Mouse (Mus musculus): ENCODE data around the gene Plekhg2. TPM values are rescaled to one million over a fixed set of nuclear protein-coding genes. Genes with fewer than 3 reads are reported as not detected.

Plekhg2 gene
- total RNA-seq, 2 experiments from 2014 or later, result 2.1 to 3.1 TPM

DNA sequence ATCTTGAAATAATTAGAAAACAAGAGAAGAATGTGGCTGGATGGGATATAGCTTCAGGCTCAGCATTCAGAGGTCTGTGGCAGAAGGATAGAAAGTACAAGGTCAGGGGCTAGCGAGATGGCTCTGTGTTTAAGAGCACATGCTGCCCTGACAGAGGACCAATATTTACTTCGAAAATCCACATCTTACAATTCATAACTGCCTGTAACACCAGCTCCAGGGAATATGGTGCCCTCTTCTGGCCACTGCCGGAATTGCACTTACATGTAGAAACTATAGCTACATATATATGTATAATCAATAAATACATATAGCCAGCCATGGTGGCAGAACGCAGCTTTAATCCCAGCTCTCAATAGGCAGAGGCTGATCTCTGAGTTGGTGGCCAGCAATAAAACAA lies 27.8 kb downstream of the Plekhg2 start:
- ATAC-seq (replicated peaks; ENCODE audit: low FRiP score, poor library complexity, severe bottlenecking), result peak; percentile 83

DNA sequence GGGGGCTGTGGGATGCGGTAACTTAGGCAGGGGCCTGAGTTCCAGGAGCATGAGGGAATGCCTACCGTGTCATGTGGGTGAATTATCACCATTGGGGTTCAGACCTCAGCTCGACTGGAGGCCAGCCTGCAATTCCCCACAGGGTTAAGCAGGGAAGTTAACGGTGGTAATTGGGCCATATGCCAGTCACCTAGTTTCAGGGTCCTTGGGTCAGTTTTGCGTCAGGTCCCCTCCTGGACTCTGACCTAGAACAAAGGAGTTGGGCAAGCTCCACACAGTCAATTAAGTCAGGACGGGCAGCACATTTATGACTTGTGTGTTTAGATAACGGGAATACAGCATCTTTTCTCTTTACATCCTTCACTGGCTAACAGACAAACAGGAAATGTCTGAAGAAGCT lies 31.0 kb downstream of the Plekhg2 start:
- ATAC-seq (replicated peaks; ENCODE audit: low FRiP score, poor library complexity, severe bottlenecking), result no peak

DNA sequence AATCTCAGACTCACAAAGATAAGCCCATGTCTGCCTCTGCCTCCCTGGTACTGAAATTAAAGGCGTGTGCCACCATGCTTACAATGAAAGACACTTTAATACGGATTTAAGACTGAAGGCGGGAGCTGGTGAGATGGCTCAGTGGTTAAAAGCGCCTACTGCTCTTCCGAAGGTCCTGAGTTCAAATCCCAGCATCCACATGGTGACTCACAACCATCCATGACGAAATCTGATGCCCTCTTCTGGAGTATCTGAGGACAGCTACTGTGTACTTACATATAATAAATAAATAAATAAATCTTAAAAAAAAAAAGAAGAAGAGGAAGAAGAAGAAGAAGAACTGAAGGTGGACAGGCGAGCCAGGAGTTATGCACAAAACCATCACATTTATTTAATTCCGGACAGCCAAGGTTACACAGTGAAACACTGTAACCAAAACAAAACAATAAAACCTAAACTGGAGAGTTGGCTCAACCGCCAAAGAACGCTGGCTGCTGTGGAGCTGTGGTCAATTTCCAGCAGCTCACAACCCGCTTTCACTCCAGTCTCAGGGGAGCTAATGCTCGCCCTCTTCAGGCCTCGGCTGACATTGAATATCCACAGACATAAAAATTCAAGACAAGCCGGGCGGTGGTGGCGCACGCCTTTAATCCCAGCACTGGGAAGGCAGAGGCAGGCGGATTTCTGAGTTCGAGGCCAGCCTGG lies 33.0 kb downstream of the Plekhg2 start:
- ATAC-seq (replicated peaks; ENCODE audit: low FRiP score, poor library complexity, severe bottlenecking), result peak; percentile 47; the same call in 1 of the 2 replicates

DNA sequence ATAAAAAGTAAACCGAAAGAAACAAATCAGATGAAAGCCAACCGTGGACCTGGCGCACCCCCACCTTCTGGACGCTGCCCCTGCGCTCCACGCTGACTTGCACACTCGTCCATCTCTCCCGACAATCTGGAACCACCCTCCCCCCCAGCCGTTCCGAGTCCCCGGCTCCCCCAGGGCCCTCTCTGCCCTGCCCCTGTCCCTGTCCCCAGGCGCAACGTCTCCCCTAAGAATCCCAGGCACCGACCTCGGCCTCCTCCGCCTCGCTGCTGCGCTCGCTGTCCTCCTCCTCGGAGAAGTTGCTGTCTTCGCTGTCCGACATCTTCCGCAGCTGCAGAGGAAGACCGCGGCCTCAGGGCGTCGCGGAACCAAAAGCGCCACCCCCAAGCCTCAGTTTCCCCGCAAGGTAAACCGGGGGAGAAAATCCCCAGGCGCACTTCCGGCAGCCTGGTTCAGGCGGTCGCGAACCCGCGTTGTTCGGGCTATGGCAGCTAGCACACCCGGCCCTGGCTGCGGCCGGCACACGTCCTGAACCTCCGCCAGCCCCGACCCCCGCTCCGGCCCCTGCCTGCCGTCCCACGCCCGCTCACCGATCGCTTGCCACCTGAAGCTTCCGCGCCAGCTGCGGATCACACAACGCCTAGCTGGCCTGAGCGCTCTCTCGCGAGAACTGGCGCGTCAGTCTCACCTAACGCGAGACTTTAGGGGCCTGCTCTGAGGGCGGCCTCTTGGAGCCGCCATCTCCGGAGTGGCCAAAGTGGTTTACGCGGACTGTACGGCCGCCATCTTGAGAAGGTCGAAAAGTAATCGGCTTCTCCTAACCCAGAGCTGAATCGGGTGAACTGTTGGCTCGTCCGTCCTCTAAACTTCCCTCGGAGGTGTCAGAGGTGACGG lies 34.0 kb downstream of the Plekhg2 start, which contains the start of gene Supt5:
TSS of gene Supt5 (minus strand) at position 639 of the 891 bp plus-strand sequence.
- ATAC-seq (replicated peaks; ENCODE audit: low FRiP score, poor library complexity, severe bottlenecking), result peak; percentile 98

DNA sequence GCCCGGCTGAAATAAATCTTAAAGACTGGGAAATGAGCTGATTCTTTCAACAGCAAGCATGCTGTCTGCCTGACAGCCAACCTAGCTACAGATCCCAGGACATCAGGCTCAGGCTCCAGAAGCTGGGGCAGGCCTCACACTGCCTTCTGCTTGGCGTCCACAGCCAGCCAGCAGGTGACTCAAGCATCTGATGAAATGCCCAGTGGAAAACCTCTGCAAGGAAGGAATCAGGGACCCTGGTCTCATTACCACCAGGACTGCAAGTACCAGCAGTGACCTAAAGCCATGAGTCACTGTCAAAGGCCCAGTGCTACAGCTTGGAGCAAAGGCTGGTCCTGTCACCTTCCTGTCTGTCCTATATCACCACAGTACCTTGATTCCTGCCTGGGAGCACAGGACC lies 36.9 kb downstream of the Plekhg2 start:
- no peak for ATAC-seq (replicated peaks; ENCODE audit: low FRiP score, poor library complexity, severe bottlenecking)

DNA sequence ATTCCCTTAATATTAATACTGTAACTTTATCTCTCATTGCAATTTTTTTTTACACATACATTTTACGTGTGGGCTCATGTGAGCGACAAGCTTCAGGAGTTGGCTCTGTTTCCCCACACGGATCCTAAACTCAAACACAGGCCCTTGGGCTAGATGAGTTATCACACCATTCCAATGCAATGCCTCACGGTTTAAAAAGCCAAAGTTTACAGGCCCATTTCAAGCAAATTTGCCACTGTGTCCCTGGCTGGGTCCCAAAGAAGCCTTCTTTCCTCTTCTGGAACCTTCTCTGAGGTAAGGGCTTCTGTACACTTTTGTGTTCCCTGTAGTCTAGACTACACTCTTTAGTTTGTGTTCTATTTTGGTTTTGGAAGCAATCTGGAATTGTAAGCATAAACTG lies 37.9 kb downstream of the Plekhg2 start:
- ATAC-seq (replicated peaks; ENCODE audit: low FRiP score, poor library complexity, severe bottlenecking), result no peak

DNA sequence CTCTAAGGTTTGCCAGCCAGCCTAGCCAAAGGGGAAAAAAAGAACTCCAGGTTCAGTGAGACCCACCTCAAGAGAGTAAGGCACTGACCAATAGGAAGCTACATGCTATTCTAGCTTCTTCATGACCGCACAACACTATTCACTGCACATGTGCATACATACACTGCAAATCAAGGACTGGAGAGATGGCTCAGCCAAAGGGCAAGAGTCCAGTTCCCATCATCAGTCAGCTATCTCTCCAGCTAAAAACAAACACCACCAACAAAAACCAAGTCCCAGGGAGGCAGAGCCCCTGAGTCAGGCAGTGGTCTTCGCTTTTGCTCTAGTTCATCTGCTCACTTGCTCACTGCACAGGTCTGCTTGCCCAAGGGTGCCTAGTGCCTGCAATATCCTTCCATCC lies 44.1 kb downstream of the Plekhg2 start:
- no peak for ATAC-seq (replicated peaks; ENCODE audit: low FRiP score, poor library complexity, severe bottlenecking)

DNA sequence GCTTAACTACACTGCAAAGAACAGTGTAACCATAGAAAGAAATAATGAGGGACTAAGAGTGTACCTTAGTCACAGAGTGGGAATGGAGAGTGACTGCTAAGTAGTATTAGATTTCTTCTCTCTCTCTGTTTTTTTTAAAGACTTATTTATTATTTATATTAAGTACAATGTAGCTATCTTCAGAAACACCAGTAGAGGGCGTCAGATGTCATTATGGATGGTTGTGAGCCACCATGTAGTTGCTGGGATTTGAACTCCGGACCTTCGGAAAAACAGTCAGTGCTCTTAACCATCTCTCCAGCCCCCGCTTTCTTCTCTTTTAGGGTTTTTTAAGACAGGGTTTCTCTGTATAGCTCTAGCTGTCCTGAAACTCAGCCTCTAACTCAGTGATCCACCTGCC lies 45.9 kb downstream of the Plekhg2 start:
- ATAC-seq (replicated peaks; ENCODE audit: low FRiP score, poor library complexity, severe bottlenecking), result no peak

DNA sequence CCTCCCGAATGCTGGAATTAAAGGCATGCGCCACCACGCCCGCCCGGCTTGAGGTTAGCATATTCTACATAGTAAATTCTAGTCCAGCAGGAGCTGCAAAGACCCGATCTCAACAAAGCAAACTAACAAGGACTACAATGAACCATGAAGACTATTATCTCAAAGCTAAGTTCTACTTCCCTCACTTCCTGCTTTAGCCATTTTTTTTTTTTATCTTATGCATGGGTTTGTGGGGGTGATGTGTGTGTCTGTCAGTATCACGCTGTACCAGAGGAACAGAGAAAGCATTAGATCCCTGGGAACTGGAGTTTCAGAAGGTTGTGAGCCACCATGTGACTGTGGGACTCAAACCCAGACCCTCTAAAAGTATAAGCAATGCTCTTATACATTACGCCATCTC lies 47.1 kb downstream of the Plekhg2 start:
- ATAC-seq (replicated peaks; ENCODE audit: low FRiP score, poor library complexity, severe bottlenecking), result no peak

DNA sequence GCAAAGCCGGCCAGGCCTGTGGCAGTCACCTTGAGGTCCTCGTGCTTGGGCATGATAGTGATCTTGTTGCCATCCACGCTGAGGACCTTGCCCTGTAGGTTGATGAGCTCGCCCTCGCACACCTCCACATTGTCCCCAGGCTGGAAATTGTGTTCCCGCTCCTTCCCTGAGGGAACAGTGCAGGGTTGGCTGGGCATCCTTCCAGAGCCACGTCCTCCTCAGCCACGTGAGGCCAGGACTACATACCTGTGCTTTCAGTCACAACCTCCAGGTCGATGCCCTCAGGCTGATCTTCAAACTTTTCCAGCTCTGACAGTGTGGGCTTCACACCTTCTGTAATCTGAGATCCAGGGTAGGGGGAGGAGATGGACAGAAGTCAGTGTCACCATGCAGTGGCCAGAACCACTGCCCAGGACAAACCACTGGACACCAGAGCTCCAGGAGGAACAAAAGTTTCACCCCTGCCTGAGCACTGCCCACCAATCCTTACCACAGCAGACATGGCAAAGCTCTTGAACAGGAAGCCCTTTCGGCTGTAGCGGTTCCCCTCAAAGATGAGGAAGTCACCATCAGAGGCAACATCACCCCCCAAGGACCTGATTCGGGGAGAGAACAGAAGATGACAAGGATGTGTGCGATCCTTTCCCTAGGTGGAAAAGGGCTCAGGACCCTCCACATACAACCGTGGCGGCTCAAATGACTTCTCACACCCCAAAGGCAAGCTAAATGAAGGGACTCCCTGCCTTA lies 50.3 kb downstream of the Plekhg2 start:
- no peak for ATAC-seq (replicated peaks; ENCODE audit: low FRiP score, poor library complexity, severe bottlenecking)

DNA sequence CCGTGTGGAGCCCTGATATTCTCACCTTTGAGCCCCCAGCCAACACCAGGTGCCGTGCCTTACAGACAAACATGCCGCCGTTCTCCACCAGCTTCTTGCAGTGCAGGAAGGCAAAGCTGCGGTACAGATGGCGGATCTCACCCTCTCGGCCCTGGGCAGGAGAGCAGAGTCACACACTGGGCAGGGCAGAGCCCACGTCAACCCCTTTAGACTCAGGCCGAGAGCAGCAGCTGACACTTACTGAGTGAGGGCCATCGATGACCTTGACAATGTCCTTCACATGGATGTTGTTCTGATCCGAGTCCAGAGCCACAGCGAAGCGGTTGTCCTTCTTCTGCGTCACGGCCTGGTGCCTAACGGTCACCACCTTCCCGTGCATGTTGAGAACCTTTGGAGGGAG lies 53.7 kb downstream of the Plekhg2 start:
- ATAC-seq (replicated peaks; ENCODE audit: low FRiP score, poor library complexity, severe bottlenecking), result no peak

DNA sequence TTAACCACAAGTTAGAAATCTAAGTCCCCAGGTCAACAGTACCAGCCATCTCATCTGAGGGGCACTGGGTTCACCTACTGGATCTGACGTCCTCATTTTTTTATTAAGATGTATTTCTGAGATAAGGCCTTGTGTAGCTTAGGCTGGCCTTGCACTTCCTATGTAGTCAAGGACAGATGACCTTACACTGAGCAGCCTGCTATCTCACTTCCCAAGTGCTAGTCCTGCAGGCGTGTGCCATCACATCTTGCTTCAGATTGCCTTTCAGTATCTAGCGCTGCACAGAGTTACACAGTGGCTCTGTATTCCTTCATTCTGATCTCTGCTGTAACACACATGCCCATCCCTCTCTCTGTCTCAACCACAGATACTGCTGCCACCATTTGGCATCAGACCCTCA lies 54.4 kb downstream of the Plekhg2 start:
- no peak for ATAC-seq (replicated peaks; ENCODE audit: low FRiP score, poor library complexity, severe bottlenecking)

DNA sequence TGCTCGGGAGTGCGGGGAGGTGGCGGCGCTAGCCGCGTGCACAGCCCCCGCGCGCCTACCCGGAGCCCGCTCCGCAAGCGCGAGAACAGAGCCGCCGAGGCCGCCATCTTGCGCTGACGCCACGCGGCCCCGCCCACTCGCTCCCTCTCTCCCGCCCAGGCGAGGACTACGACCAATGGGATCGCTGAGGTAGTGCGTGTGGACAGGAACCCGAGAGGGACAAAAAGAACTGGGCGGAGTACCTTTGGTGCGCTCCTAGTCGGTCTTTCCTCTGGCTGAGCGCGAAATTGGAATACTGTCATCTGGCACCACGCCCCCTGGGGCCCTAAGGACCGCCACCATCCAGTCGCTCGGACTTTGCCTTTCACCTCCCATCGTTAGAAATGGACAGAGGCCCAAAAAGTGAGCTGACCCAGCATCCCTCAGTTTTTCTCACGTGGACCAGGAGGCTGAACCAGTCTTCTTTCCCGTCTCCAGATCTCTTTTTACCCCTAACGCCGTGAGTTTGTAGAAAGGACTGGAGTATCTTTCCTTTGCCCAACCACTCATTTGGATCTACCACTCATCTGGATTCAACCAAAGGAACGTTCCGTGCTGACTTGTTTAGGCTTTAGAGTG lies 60.4 kb downstream of the Plekhg2 start, which contains the start of gene Timm50:
TSS of gene Timm50 (minus strand) at position 147 of the 618 bp plus-strand sequence.
- peak; percentile 98 for ATAC-seq (replicated peaks; ENCODE audit: low FRiP score, poor library complexity, severe bottlenecking)

DNA sequence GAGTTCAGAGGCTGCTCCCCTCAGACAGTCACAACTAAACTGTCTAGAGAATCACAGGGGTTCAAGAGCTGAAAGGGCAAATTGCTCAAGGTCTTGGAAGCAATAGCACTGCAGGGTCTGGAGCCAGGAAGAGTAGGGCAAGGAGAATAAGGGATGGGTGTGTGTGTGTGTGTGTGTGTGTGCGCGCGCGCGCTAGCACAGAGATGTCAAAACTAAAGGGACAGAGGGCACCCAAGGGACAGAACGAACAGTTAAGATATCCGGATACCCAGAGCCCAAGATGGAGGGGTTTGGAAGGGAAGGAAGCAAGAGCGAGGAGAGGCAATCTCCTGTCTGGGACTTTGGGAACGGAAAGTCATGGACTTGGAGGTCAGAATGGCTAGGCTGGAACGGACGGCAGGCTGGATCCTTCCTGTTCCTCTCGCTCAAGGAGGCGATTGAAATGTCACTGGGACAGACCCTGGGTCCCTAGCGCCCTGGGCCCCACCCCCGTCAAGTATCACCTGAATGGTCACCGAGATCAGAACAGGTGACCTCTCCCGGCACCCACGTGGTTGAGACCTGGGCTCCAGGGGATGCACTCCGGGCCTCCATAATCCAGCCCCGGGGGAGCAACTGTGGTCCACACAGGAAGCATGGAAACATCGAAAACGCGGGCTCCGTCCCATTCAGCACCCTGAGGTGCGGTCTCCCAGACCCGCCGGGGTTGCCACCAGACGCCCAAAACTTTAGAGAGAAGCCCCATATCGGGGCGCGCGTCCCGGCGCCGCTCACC lies 61.1 kb downstream of the Plekhg2 start:
- no peak for ATAC-seq (replicated peaks; ENCODE audit: low FRiP score, poor library complexity, severe bottlenecking)

DNA sequence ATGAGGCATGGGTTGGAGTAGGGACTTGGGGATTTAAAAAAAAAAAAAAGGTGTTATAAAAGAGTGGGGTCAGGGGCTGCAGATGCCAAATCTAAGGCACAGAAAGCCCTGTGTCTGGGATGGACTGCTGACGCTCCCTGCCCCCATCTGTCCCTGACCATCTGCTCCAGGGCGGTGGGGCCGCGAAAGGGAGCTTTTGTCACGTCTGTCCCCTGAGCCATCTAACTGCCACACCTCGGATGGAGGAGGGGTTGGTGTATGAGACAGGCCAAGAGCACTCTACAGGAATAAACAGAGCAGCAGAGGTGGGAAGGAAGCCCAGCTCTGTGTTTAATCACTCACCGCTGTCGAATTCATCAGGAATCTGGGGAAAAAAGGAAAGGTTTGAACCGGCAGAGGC lies 62.7 kb downstream of the Plekhg2 start:
- no peak for ATAC-seq (replicated peaks; ENCODE audit: low FRiP score, poor library complexity, severe bottlenecking)
